Mouse (Mus musculus): Measurements from ENCODE around the gene Pbx2. TPM values are rescaled to one million over a fixed set of nuclear protein-coding genes. Genes with fewer than 3 reads are reported as not detected.

The Pbx2 gene
- polyA plus RNA-seq, 1 experiment from 2014 or later: 7.7 TPM

DNA sequence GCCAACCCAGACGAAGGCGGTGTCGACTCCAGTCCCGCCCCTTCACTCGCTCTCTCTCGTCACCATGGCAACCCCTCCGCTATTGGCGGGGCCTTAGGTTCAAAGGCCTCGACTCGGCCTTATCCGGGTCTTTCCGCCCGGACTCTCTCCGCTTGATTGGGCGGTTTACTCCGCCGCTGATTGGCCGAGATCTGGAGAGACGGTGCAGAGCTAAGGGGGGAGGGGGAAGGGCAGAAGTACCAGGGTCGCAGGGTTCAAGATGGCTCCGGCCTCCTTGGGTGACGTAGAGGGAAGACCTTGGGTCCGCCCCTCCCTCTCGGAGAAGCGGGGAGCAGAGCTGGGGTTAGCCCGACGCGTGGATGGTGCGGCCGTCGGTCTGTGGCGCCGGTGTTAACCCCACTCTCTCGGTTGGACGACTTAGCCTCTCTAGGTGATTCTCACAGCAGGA lies 13.0 kb downstream of the Pbx2 start, which contains the start of gene Agpat1:
Gene Agpat1 (plus strand): TSS at position 202 of the 448 bp plus-strand sequence.
- Histone ChIP-seq H3K27ac (ENCODE audit: low read depth, low read length) (peak within 1 kb of the TSS; percentile 86), H3K4me3 (ENCODE audit: low read depth, low read length) (peak within 1 kb of the TSS; percentile 90), H3K9me3 (ENCODE audit: control insufficient read depth, low read length) (no peaks in the 10 kb centered on the region), H3K4me1 (ENCODE audit: control insufficient read depth, insufficient read depth, low read length) (peaks cover 23% of the 10 kb centered on the region), H3K36me3 (ENCODE audit: control insufficient read depth, insufficient read depth, low read length) (peaks cover 8% of the 10 kb centered on the region; the same call in 1 of the 2 replicates), H3K4me2 (ENCODE audit: low read depth, low read length) (peak within 1 kb of the TSS; percentile 97), H3K27me3 (ENCODE audit: control insufficient read depth, insufficient read depth, low read length) (no peaks in the 10 kb centered on the region), H3K9ac (replicated peaks; ENCODE audit: low read depth, low read length) (peak within 1 kb of the TSS; percentile 96)
- under 1% methylated on average over 35 of the region's 35 CpGs for WGBS
- ATAC-seq (ENCODE audit: low read depth): peak; percentile 86

DNA sequence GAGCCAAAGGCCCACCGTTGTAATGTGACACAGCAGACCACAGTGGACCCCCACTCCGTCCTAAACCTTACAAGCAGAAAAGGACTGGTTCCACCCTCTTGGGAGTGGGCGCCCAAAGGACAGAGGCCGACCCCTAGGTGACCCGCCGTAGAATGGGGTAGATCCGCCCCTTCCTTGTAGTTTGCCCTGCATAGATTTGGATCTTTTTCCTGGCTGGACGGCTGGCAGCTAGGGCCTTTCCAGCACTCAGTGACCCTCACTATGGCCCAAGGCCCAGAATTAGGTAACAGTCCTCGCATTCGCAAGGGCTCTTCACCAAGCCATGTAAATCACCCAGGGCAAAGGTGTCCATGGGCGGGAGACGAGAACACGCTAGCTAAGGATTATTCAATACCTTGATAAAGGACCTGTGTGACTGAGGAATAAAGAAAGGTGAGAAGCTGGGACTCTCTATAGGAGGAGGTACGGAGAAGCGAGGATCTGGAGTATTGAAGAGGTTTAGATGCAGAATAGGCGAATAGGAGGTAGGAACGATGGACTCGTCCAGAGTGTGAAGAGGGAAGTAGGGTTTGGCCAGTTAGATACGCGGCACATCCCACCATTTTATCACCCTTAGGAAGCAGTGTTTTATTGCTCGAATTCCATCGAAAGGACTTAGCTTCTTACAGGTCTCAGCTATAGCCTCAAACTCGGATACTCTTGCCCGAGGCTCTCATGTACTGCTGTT lies 13.6 kb downstream of the Pbx2 start:
- WGBS: 9% methylated on average over 24 of the region's 24 CpGs
- no peaks in the 10 kb centered on the region for H3K27me3 ChIP-seq (ENCODE audit: control insufficient read depth, insufficient read depth, low read length)
- peak overlapping the region; percentile 97 for H3K4me2 ChIP-seq (ENCODE audit: low read depth, low read length)
- H3K4me3 ChIP-seq (ENCODE audit: low read depth, low read length): peak overlapping the region; percentile 90
- no peak for ATAC-seq (ENCODE audit: low read depth)
- H3K36me3 ChIP-seq (ENCODE audit: control insufficient read depth, insufficient read depth, low read length): peaks cover 8% of the 10 kb centered on the region; the same call in 1 of the 2 replicates
- H3K9me3 ChIP-seq (ENCODE audit: control insufficient read depth, low read length): no peaks in the 10 kb centered on the region
- peaks cover 23% of the 10 kb centered on the region for H3K4me1 ChIP-seq (ENCODE audit: control insufficient read depth, insufficient read depth, low read length)
- peak overlapping the region; percentile 86 for H3K27ac ChIP-seq (ENCODE audit: low read depth, low read length)
- H3K9ac ChIP-seq (replicated peaks; ENCODE audit: low read depth, low read length): peak overlapping the region; percentile 96

DNA sequence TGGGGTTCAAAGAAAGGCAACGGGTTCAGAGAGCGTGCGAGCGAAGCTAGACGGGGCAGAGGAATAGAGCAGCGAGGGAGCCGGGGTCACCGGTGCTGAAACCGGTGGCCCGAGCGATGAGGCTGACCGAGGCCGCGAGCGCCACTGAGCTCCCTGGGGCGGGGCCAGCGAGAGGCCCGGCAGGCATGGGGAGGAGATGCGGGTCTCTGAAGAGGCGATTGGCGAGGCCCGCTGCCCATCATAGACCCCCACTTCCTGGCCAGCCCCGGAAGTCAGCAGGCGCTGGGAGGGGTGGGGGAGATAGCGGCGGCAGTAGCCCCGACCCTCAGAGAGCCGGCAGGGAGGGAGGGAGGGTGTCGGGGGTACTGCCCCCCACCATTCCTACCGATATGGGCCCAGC lies 14.5 kb downstream of the Pbx2 start:
- Histone ChIP-seq H3K27ac (ENCODE audit: low read depth, low read length) (peak overlapping the region; percentile 86), H3K9me3 (ENCODE audit: control insufficient read depth, low read length) (no peaks in the 10 kb centered on the region), H3K27me3 (ENCODE audit: control insufficient read depth, insufficient read depth, low read length) (no peaks in the 10 kb centered on the region), H3K4me2 (ENCODE audit: low read depth, low read length) (peak overlapping the region; percentile 97), H3K36me3 (ENCODE audit: control insufficient read depth, insufficient read depth, low read length) (peaks cover 5% of the 10 kb centered on the region; the same call in 1 of the 2 replicates), H3K4me3 (ENCODE audit: low read depth, low read length) (peak overlapping the region; percentile 90), H3K9ac (replicated peaks; ENCODE audit: low read depth, low read length) (peak overlapping the region; percentile 96), H3K4me1 (ENCODE audit: control insufficient read depth, insufficient read depth, low read length) (peaks cover 23% of the 10 kb centered on the region)
- ATAC-seq (ENCODE audit: low read depth): peak; percentile 42
- WGBS: 0% methylated on average over 28 of the region's 30 CpGs

DNA sequence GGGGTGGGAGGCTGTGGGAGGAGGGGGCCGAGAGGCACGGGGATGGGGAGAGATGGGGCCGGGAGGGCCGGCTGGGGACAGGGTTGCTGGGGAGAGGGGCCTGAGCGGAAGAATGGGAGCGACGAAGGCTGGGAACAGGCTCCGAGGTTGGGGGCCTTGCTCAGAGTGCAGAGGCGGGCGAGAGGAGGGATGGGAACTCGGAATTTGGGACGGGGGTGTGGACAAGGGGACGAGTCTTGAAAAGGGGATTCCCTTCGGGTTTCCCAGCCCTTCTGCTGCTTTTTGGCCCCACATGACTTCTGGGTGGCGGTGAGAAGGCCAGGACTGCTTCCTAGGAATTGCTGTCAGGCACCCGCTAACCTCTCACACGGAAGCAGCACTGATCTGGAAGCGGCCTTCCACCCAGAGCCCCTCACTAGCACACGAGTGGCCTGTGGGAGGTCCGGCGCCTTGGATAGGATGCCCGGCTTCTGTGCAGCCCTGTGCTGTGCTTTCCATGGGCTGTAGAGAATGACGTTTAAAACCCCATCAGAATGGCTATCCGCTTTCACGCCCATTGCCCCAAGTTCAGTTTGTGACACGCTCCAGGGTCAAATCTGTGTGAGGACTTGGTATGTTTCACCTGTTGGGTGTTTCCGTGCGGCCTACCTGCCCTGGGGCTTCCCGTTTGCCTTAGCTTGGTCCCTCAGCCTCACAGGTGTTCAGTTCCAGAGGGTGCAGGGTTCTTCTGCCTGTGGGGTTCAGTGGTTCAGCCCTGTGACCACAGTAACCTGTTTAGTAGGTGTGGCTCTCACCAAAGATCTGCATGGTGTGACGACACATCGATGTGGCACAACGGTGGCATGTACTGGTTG lies 15.3 kb downstream of the Pbx2 start:
- H3K4me2 ChIP-seq (ENCODE audit: low read depth, low read length): peak overlapping the region; percentile 97
- ATAC-seq (ENCODE audit: low read depth): no peak
- WGBS: 18% methylated on average over 32 of the region's 32 CpGs
- no peaks in the 10 kb centered on the region for H3K27me3 ChIP-seq (ENCODE audit: control insufficient read depth, insufficient read depth, low read length)
- H3K27ac ChIP-seq (ENCODE audit: low read depth, low read length): peak overlapping the region; percentile 86
- H3K4me1 ChIP-seq (ENCODE audit: control insufficient read depth, insufficient read depth, low read length): peaks cover 23% of the 10 kb centered on the region
- H3K9me3 ChIP-seq (ENCODE audit: control insufficient read depth, low read length): no peaks in the 10 kb centered on the region
- H3K9ac ChIP-seq (replicated peaks; ENCODE audit: low read depth, low read length): peak overlapping the region; percentile 96
- H3K4me3 ChIP-seq (ENCODE audit: low read depth, low read length): peak overlapping the region; percentile 90
- H3K36me3 ChIP-seq (ENCODE audit: control insufficient read depth, insufficient read depth, low read length): peaks cover 13% of the 10 kb centered on the region

DNA sequence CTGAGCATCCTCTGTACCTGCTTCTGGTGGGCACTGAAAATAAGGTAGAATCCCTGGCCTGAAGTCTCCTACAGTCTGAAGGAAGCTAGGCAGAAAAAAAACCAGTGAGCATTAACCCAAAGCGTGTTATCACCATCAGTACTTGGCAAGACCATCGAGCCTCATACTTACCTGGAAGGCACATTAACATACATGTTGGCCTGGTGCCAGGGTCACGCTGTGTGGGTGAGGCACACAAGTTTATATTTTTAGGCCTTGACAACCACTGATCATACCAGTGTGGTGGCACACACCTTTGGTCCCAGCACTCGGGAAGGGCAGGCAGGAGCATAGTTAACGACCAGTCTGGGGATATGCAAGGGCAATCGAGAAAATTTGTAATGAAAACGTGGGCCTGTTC lies 16.9 kb downstream of the Pbx2 start:
- no peaks in the 10 kb centered on the region for H3K9me3 ChIP-seq (ENCODE audit: control insufficient read depth, low read length)
- ATAC-seq (ENCODE audit: low read depth): no peak
- no peaks in the 10 kb centered on the region for H3K27me3 ChIP-seq (ENCODE audit: control insufficient read depth, insufficient read depth, low read length)
- no peak overlapping the region for H3K4me3 ChIP-seq (ENCODE audit: low read depth, low read length)
- peaks cover 16% of the 10 kb centered on the region for H3K4me1 ChIP-seq (ENCODE audit: control insufficient read depth, insufficient read depth, low read length)
- H3K9ac ChIP-seq (replicated peaks; ENCODE audit: low read depth, low read length): no peak overlapping the region
- H3K27ac ChIP-seq (ENCODE audit: low read depth, low read length): no peak overlapping the region
- H3K4me2 ChIP-seq (ENCODE audit: low read depth, low read length): no peak overlapping the region
- H3K36me3 ChIP-seq (ENCODE audit: control insufficient read depth, insufficient read depth, low read length): peaks cover 22% of the 10 kb centered on the region
- WGBS: 86% methylated on average over 7 of the region's 7 CpGs

DNA sequence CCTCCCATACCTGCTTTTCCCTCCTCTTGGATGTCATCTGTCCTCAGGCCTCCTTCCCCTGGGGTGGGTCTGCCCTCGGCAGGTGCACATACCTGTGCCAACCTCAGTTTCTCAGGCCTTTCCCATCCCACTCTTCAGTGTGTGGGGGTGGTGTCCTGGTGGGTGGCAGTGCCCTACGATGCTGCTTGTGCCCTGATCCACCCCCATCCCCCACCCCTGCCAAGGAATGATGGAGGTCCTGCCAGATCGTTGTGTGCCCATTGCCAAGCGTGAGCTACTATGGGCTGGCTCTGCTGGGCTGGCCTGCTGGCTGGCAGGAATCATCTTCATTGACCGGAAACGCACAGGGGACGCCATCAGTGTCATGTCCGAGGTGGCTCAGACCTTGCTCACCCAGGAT lies 20.0 kb downstream of the Pbx2 start:
- WGBS: 93% methylated on average over 8 of the region's 8 CpGs
- no peak for ATAC-seq (ENCODE audit: low read depth)
- no peak overlapping the region for H3K4me2 ChIP-seq (ENCODE audit: low read depth, low read length)
- no peak overlapping the region for H3K27ac ChIP-seq (ENCODE audit: low read depth, low read length)
- no peak overlapping the region for H3K9ac ChIP-seq (replicated peaks; ENCODE audit: low read depth, low read length)
- H3K4me3 ChIP-seq (ENCODE audit: low read depth, low read length): no peak overlapping the region
- peaks cover 10% of the 10 kb centered on the region for H3K4me1 ChIP-seq (ENCODE audit: control insufficient read depth, insufficient read depth, low read length)
- no peaks in the 10 kb centered on the region for H3K9me3 ChIP-seq (ENCODE audit: control insufficient read depth, low read length)
- peaks cover 36% of the 10 kb centered on the region for H3K36me3 ChIP-seq (ENCODE audit: control insufficient read depth, insufficient read depth, low read length)
- H3K27me3 ChIP-seq (ENCODE audit: control insufficient read depth, insufficient read depth, low read length): no peaks in the 10 kb centered on the region

DNA sequence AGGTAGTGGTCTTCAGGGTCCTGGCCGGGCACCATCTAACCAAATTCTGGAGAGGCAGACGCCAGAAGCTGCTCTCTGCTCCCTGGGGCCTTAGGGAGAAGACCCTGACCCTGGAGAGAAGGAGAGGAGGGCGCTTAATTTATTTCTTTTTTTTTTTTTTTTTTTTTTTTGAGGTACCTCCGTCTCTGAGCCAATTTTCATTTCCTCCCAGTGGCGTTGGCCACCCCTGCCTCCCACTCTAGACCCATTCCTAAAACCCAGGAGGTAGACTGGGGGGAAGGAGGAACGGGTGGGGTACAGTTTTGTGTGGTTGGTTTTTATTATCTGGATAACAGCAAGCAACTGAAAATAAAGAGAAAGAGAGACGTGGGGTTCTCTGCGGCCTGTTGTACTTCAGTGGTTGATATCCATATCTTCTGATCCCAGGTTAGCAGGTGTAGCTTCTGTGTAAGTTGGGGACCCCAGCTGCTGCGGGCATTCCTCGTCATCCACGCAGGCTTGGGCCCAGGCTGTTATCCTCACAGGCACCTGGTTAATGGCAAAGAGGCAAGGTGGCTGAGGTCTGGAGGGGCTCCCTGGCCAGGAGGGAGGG lies 22.1 kb downstream of the Pbx2 start:
- WGBS: 90% methylated on average over 11 of the region's 11 CpGs
- peaks cover 43% of the 10 kb centered on the region for H3K36me3 ChIP-seq (ENCODE audit: control insufficient read depth, insufficient read depth, low read length)
- peaks cover 5% of the 10 kb centered on the region; the same call in 1 of the 2 replicates for H3K4me1 ChIP-seq (ENCODE audit: control insufficient read depth, insufficient read depth, low read length)
- no peak overlapping the region for H3K4me2 ChIP-seq (ENCODE audit: low read depth, low read length)
- no peaks in the 10 kb centered on the region for H3K27me3 ChIP-seq (ENCODE audit: control insufficient read depth, insufficient read depth, low read length)
- H3K4me3 ChIP-seq (ENCODE audit: low read depth, low read length): no peak overlapping the region
- H3K27ac ChIP-seq (ENCODE audit: low read depth, low read length): no peak overlapping the region
- H3K9ac ChIP-seq (replicated peaks; ENCODE audit: low read depth, low read length): no peak overlapping the region
- ATAC-seq (ENCODE audit: low read depth): no peak
- H3K9me3 ChIP-seq (ENCODE audit: control insufficient read depth, low read length): no peaks in the 10 kb centered on the region

DNA sequence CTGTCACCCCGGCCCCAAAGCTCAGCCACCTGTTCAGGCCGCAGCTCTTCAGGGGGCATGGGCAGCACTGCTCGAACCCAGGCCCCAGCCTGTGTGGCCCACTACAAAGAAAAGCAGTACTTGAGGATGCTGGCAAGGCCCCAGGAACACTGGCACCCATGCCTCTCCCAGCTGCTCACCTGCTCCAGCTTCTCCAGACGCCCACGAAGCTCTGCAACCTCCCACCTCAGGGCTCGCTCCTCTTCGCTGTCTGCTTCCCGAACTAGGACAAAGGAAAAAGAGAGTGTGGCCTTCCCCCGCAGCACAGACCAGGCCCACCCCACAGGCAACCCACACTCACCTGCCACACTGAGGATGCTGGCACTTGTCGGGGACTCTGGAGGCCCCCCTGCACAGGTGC lies 22.8 kb downstream of the Pbx2 start:
- Histone ChIP-seq H3K27ac (ENCODE audit: low read depth, low read length) (no peak overlapping the region), H3K9ac (replicated peaks; ENCODE audit: low read depth, low read length) (no peak overlapping the region), H3K36me3 (ENCODE audit: control insufficient read depth, insufficient read depth, low read length) (peaks cover 43% of the 10 kb centered on the region), H3K9me3 (ENCODE audit: control insufficient read depth, low read length) (no peaks in the 10 kb centered on the region), H3K4me3 (ENCODE audit: low read depth, low read length) (no peak overlapping the region), H3K4me2 (ENCODE audit: low read depth, low read length) (no peak overlapping the region), H3K4me1 (ENCODE audit: control insufficient read depth, insufficient read depth, low read length) (peaks cover under 1% of the 10 kb centered on the region; the same call in 1 of the 2 replicates), H3K27me3 (ENCODE audit: control insufficient read depth, insufficient read depth, low read length) (no peaks in the 10 kb centered on the region)
- 86% methylated on average over 10 of the region's 10 CpGs for WGBS
- no peak for ATAC-seq (ENCODE audit: low read depth)
